21 mouse cellular contexts compared by ENCODE assay signal in genomic region chr17:28921086-28921485, GRCm38 (mm10). TPM values are rescaled to one million over a fixed set of nuclear protein-coding genes. Genes with fewer than 3 reads are reported as not detected.
DNase-seq lines count a peak whose midpoint lies in the region; ATAC-seq and TF ChIP-seq lines count a peak whose summit lies in the region.
"Had no signal": no experiment of that assay in that cellular context is flagged by ENCODE, and none has a peak within 500 bp of the region (broad histone marks: within the 10 kb centered on the region; RNA-seq: fewer than 3 reads in every experiment).

No protein-coding gene starts in this region.

- no peak for TF ChIP-seq CTCF in heart, adult 2 months (IDR thresholded peaks at IDR 0.05)
- no peak for TF ChIP-seq CTCF in liver, postnatal 0 days (IDR thresholded peaks at IDR 0.05; ENCODE audit: low read depth)

- 28% methylated on average over 8 of the region's 8 CpGs for WGBS in heart, adult 2 months
- 25% methylated on average over 8 of the region's 8 CpGs for WGBS in heart, embryonic 11.5 days (ENCODE audit: insufficient replicate concordance)
- WGBS in liver, postnatal 0 days (ENCODE audit: insufficient replicate concordance): 53% methylated on average over 8 of the region's 8 CpGs

- H3K4me3 ChIP-seq in heart, adult 2 months: no peak overlapping the region
- no peak overlapping the region for H3K4me3 ChIP-seq in heart, embryonic 11.5 days (ENCODE audit: low read depth, low read length)
- H3K4me3 ChIP-seq in liver, postnatal 0 days (ENCODE audit: low read depth, low read length): no peak overlapping the region
- H3K4me3 ChIP-seq: embryonic facial prominence, embryonic 15.5 days; forebrain, embryonic 13.5 days; hindbrain, embryonic 10.5 days; limb, embryonic 13.5 days; lung, embryonic 15.5 days; megakaryocyte, embryonic 14.5 days had no signal

- DNase-seq in heart, adult 2 months: no peak
- no peak for DNase-seq in heart, postnatal 25 days (ENCODE audit: low spot score)
- peak; percentile 60 for DNase-seq in MN1 (ENCODE audit: low spot score)
- DNase-seq in liver, postnatal 0 days: no peak
- DNase-seq in embryo, embryonic 9.5 days (ENCODE audit: extremely low spot score): no peak
- no peak for DNase-seq in kidney, postnatal 36 days
- DNase-seq: kidney, postnatal 25 days; right cerebral cortex, postnatal 14 days; thymus, postnatal 25 days had no signal

- TF ChIP-seq POLR2A in heart, adult 2 months (IDR thresholded peaks at IDR 0.05; ENCODE audit: insufficient read depth, low read depth, low read length): no peak

- no peaks in the 10 kb centered on the region for H3K4me1 ChIP-seq in heart, adult 2 months (ENCODE audit: control insufficient read depth, insufficient read depth, low read length)
- H3K4me1 ChIP-seq in heart, embryonic 11.5 days (ENCODE audit: control insufficient read depth, insufficient read depth, low read length): peaks cover 4% of the 10 kb centered on the region; the same call in 1 of the 2 replicates
- no peaks in the 10 kb centered on the region for H3K4me1 ChIP-seq in liver, postnatal 0 days (ENCODE audit: insufficient read depth)
- H3K4me1 ChIP-seq: embryonic facial prominence, embryonic 15.5 days; forebrain, embryonic 13.5 days; limb, embryonic 13.5 days; lung, embryonic 15.5 days had no signal

- no peaks in the 10 kb centered on the region for H3K27me3 ChIP-seq in heart, adult 2 months (ENCODE audit: control insufficient read depth, insufficient read depth, low read length)
- H3K27me3 ChIP-seq in heart, embryonic 11.5 days (ENCODE audit: control insufficient read depth, insufficient read depth, low read length): no peaks in the 10 kb centered on the region
- no peaks in the 10 kb centered on the region for H3K27me3 ChIP-seq in liver, postnatal 0 days (ENCODE audit: insufficient read depth, low read length)
- H3K27me3 ChIP-seq: embryonic facial prominence, embryonic 15.5 days; forebrain, embryonic 13.5 days; limb, embryonic 13.5 days; lung, embryonic 15.5 days had no signal

- peak; percentile 47; the same call in 1 of the 2 replicates for TF ChIP-seq EP300 in heart, adult 2 months (IDR thresholded peaks at IDR 0.05; ENCODE audit: insufficient read depth, low read depth, low read length)
- TF ChIP-seq EP300 in liver, postnatal 0 days (IDR thresholded peaks at IDR 0.05; ENCODE audit: low read depth): no peak

- no peak overlapping the region; the same call in 1 of the 2 replicates for H3K27ac ChIP-seq in heart, adult 2 months
- H3K27ac ChIP-seq in heart, embryonic 11.5 days (ENCODE audit: low read depth, low read length): no peak overlapping the region
- H3K27ac ChIP-seq in liver, postnatal 0 days (ENCODE audit: low read depth): no peak overlapping the region
- H3K27ac ChIP-seq: embryonic facial prominence, embryonic 15.5 days; forebrain, embryonic 13.5 days; hindbrain, embryonic 10.5 days; limb, embryonic 13.5 days; lung, embryonic 15.5 days had no signal

- no peaks in the 10 kb centered on the region for H3K36me3 ChIP-seq in heart, adult 2 months (ENCODE audit: control insufficient read depth, insufficient read depth, low read length)
- H3K36me3 ChIP-seq in heart, embryonic 11.5 days (ENCODE audit: control insufficient read depth, insufficient read depth, low read length): no peaks in the 10 kb centered on the region
- no peaks in the 10 kb centered on the region for H3K36me3 ChIP-seq in liver, postnatal 0 days (replicated peaks; ENCODE audit: insufficient read depth, low read length)
- H3K36me3 ChIP-seq: embryonic facial prominence, embryonic 15.5 days; hindbrain, embryonic 10.5 days; limb, embryonic 13.5 days; lung, embryonic 15.5 days had no signal

- H3K79me2 ChIP-seq in heart, adult 2 months (replicated peaks; ENCODE audit: control insufficient read depth, insufficient read depth, low read length): no peaks in the 10 kb centered on the region

- H3K4me2 ChIP-seq in heart, embryonic 11.5 days: peak overlapping the region; percentile 5; the same call in 1 of the 2 replicates
- peak overlapping the region; percentile 46; the same call in 1 of the 2 replicates for H3K4me2 ChIP-seq in liver, postnatal 0 days (ENCODE audit: low read depth, low read length)
- H3K4me2 ChIP-seq: embryonic facial prominence, embryonic 15.5 days; forebrain, embryonic 13.5 days; limb, embryonic 13.5 days; lung, embryonic 15.5 days had no signal

- intact Hi-C loops in heart, adult 2 months (cut with DNase I): no loop called here
- intact Hi-C loops in heart, postnatal 25 days (cut with DNase I): no loop called here

- H3K9ac ChIP-seq in heart, adult 2 months (ENCODE audit: low read depth, low read length): no peak overlapping the region
- no peak overlapping the region for H3K9ac ChIP-seq in heart, embryonic 11.5 days (ENCODE audit: low read depth, low read length)
- no peak overlapping the region for H3K9ac ChIP-seq in liver, postnatal 0 days (replicated peaks)
- H3K9ac ChIP-seq: embryonic facial prominence, embryonic 15.5 days; forebrain, embryonic 13.5 days; limb, embryonic 13.5 days; lung, embryonic 15.5 days had no signal

- ATAC-seq in heart, embryonic 11.5 days (replicated peaks; ENCODE audit: insufficient number of reproducible peaks, low FRiP score, low TSS enrichment): no peak
- peak; percentile 7; the same call in 1 of the 2 replicates for ATAC-seq in liver, postnatal 0 days
- no peak for ATAC-seq in erythroid progenitor cell, adult 5-6 weeks (replicated peaks; ENCODE audit: low FRiP score, poor library complexity, severe bottlenecking)
- ATAC-seq: forebrain, embryonic 13.5 days had no signal

- no peaks in the 10 kb centered on the region for H3K9me3 ChIP-seq in heart, embryonic 11.5 days (replicated peaks; ENCODE audit: control insufficient read depth, low read length)
- H3K9me3 ChIP-seq in liver, postnatal 0 days (ENCODE audit: low read length): no peaks in the 10 kb centered on the region
- H3K9me3 ChIP-seq: embryonic facial prominence, embryonic 15.5 days; forebrain, embryonic 13.5 days; hindbrain, embryonic 10.5 days; limb, embryonic 13.5 days; lung, embryonic 15.5 days; megakaryocyte, embryonic 14.5 days had no signal

RNA-seq across cellular contexts. Expression of gene 4930539E08Rik, which starts 6.0 kb away (rescaled TPM):
- not detected for total RNA-seq in heart, adult 2 months (2021)
- 0.08 and 0.23 TPM in 2 replicates for polyA plus RNA-seq in heart, adult 2 months (2012; rRNA removed)
- total RNA-seq in heart, postnatal 25 days (2021): under 1 TPM; 0.05 to 0.50 TPM
- polyA plus RNA-seq in heart, embryonic 11.5 days (2014; fragmentation: Nextera tagmentation; extraction: Ambion mirVana): 0.06 TPM in 1 of 2 replicates, not detected in the other
- 0.08 and 0.09 TPM in 2 replicates for polyA plus RNA-seq in liver, postnatal 0 days (2015; fragmentation: Nextera tagmentation; extraction: Ambion mirVana)
- total RNA-seq in erythroid progenitor cell, adult 5-6 weeks (2015; ENCODE audit: low replicate concordance): not detected in 2 replicates
- not detected in 2 replicates for total RNA-seq in erythroid progenitor cell, adult 5-6 weeks (2017; ENCODE audit: low replicate concordance)
- total RNA-seq: gastrocnemius, adult 8-10 months had no signal

RNA-seq across cellular contexts. Expression of gene Pxt1, which starts 22.6 kb away (rescaled TPM):
- total RNA-seq in heart, adult 2 months (2021): under 1 TPM in 1 of 2 experiments, not detected in 1; 0.52 TPM
- 0.14 and 0.29 TPM in 2 replicates for polyA plus RNA-seq in heart, adult 2 months (2012; rRNA removed)
- under 1 TPM in 1 of 2 experiments, not detected in 1; 0.42 TPM for total RNA-seq in heart, postnatal 25 days (2021)
- 0.21 TPM in 1 of 2 replicates, not detected in the other for polyA plus RNA-seq in heart, embryonic 11.5 days (2014; fragmentation: Nextera tagmentation; extraction: Ambion mirVana)
- polyA plus RNA-seq in liver, postnatal 0 days (2015; fragmentation: Nextera tagmentation; extraction: Ambion mirVana): 0.14 and 0.29 TPM in 2 replicates
- 3.2 TPM in 1 of 2 replicates, not detected in the other for total RNA-seq in erythroid progenitor cell, adult 5-6 weeks (2015; ENCODE audit: low replicate concordance)
- not detected in 2 replicates for total RNA-seq in erythroid progenitor cell, adult 5-6 weeks (2017; ENCODE audit: low replicate concordance)
- total RNA-seq: gastrocnemius, adult 8-10 months; layer of hippocampus, postnatal 25 days had no signal
- polyA plus RNA-seq: forebrain, embryonic 13.5 days; intestine, embryonic 14.5 days; limb, embryonic 13.5 days; neural tube, embryonic 14.5 days had no signal

RNA-seq across cellular contexts. Expression of gene Kctd20, which starts 30.7 kb away (rescaled TPM):
- 10 to 100 TPM; 55.7 to 55.8 TPM for total RNA-seq in heart, adult 2 months (2021)
- polyA plus RNA-seq in heart, adult 2 months (2012; rRNA removed): 23.8 and 44.7 TPM in 2 replicates
- 10 to 100 TPM; 54.9 to 64.2 TPM for total RNA-seq in heart, postnatal 25 days (2021)
- polyA plus RNA-seq in heart, embryonic 11.5 days (2014; fragmentation: Nextera tagmentation; extraction: Ambion mirVana): 60.0 and 69.6 TPM in 2 replicates
- 38.6 and 39.5 TPM in 2 replicates for polyA plus RNA-seq in liver, postnatal 0 days (2015; fragmentation: Nextera tagmentation; extraction: Ambion mirVana)
- 63.1 and 88.4 TPM in 2 replicates for total RNA-seq in erythroid progenitor cell, adult 5-6 weeks (2015; ENCODE audit: low replicate concordance)
- 82.3 and 128 TPM in 2 replicates for total RNA-seq in erythroid progenitor cell, adult 5-6 weeks (2017; ENCODE audit: low replicate concordance)
